Mouse (Mus musculus) regulatory T cell (primary cell): ENCODE measurements around the gene Adamts14.

Experiments used
- in situ Hi-C: fragments of 300-600 bp; cut with MboI, MseI; formaldehyde crosslinking; loops from one replicate; pipeline ENCODE4 v1.15.1; 2025; ENCODE audit warnings: high pct_unique_total_duplicates

Gene Adamts14

DNA sequence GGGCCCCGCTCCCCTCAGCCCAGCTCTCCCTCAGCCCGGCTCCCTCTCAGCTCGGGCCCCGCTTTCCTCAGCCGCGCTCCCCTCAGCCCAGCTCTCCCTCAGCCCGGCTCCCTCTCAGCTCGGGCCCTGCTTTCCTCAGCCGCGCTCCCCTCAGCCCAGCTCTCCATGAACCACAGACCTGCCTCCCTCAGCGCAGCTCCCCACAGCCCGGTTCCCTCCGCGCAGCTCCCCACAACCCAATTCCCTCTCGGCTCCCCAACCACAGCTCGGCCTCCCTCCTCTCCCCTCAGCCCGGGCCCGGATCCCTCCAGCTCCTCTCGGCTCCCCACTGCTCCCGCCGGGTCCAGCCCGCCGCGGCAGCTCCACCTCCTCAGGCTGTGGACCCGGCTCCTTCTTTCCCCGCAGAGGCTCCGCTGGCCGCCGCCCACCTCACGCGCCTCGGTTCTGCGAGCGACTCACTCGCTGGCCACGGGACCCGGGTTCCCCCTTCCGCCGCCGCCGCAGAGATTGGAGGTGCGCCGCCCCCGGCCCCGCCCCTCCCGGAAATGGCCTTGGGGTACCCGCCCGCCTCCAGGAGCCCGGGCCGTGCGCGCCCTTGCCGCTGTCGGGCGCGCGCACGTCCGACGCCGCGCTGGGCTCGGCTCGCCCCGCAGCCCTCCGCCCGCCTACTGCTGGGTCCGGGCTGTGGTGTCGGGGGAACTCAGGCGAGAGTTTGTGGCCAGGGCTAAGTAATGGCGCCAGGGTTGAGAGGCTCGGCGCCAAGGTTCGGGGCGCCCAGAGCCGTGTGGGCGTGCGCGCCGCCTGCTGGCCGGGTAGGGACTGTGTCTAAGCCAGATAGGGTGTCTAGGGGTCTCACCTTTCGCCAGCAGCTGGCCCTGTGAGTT, 125.8 kb downstream of the Adamts14 start, which contains the start of gene Sgpl1:
TSS of gene Sgpl1 (minus strand) at position 547 of the 884 bp plus-strand sequence.
- in situ Hi-C loops, result no loop called here
